In the genomic region with DNA sequence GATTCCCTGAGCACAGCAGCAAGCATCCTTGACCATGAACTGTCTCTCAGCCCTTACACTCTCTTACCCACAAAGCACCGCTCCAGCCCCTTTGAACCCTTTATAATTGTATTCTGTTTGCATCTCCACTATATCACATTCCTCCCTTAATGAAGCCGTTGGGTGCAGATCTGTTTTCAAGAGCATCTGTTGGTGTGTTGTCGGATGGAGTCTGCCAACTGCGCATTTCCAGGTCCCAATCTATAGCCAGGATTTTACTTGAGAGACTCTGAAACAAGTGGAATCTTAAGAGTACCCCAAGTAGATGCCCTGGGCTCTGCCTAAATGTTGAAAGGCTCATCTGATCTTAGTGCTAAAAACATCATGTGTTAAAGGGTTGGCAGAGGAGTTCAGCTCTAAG, we compare ENCODE assay signal across 15 mouse cellular contexts. TPM values are rescaled to one million over a fixed set of nuclear protein-coding genes. Genes with fewer than 3 reads are reported as not detected.
DNase-seq lines count a peak whose midpoint lies in the region; ATAC-seq lines count a peak whose summit lies in the region.
"Had no signal": no experiment of that assay in that cellular context is flagged by ENCODE, and none has a peak within 500 bp of the region (broad histone marks: within the 10 kb centered on the region; RNA-seq: fewer than 3 reads in every experiment).

No protein-coding gene starts in this region.

- no peaks in the 10 kb centered on the region for H3K9me3 ChIP-seq in heart, embryonic 15.5 days (replicated peaks)
- no peaks in the 10 kb centered on the region for H3K9me3 ChIP-seq in midbrain, embryonic 15.5 days
- H3K9me3 ChIP-seq in midbrain, embryonic 11.5 days (ENCODE audit: control insufficient read depth, low read length) = no peaks in the 10 kb centered on the region
- H3K9me3 ChIP-seq in hindbrain, embryonic 12.5 days (replicated peaks) = no peaks in the 10 kb centered on the region
- no peaks in the 10 kb centered on the region for H3K9me3 ChIP-seq in neural tube, embryonic 15.5 days (replicated peaks)

- no peak overlapping the region for H3K4me3 ChIP-seq in heart, embryonic 15.5 days
- no peak overlapping the region for H3K4me3 ChIP-seq in midbrain, embryonic 15.5 days
- no peak overlapping the region for H3K4me3 ChIP-seq in midbrain, embryonic 11.5 days (ENCODE audit: low read depth, low read length)
- no peak overlapping the region for H3K4me3 ChIP-seq in hindbrain, embryonic 12.5 days
- no peak overlapping the region for H3K4me3 ChIP-seq in neural tube, embryonic 15.5 days (replicated peaks)

- no peak overlapping the region for H3K9ac ChIP-seq in heart, embryonic 15.5 days
- H3K9ac ChIP-seq in midbrain, embryonic 15.5 days = no peak overlapping the region
- no peak overlapping the region for H3K9ac ChIP-seq in midbrain, embryonic 11.5 days (ENCODE audit: low read length)
- H3K9ac ChIP-seq in hindbrain, embryonic 12.5 days = no peak overlapping the region
- H3K9ac ChIP-seq in neural tube, embryonic 15.5 days (replicated peaks) = no peak overlapping the region

- H3K36me3 ChIP-seq in heart, embryonic 15.5 days = no peaks in the 10 kb centered on the region
- H3K36me3 ChIP-seq in midbrain, embryonic 15.5 days (replicated peaks) = no peaks in the 10 kb centered on the region
- no peaks in the 10 kb centered on the region for H3K36me3 ChIP-seq in midbrain, embryonic 11.5 days (ENCODE audit: control insufficient read depth, insufficient read depth, low read length)
- no peaks in the 10 kb centered on the region for H3K36me3 ChIP-seq in hindbrain, embryonic 12.5 days
- no peaks in the 10 kb centered on the region for H3K36me3 ChIP-seq in neural tube, embryonic 15.5 days

- H3K4me2 ChIP-seq in heart, embryonic 15.5 days = peak overlapping the region; percentile 92; the same call in 1 of the 2 replicates
- H3K4me2 ChIP-seq in midbrain, embryonic 15.5 days = peak overlapping the region; percentile 93
- no peak overlapping the region for H3K4me2 ChIP-seq in midbrain, embryonic 11.5 days
- H3K4me2 ChIP-seq in hindbrain, embryonic 12.5 days (replicated peaks) = peak overlapping the region; percentile 90
- H3K4me2 ChIP-seq in neural tube, embryonic 15.5 days = peak overlapping the region; percentile 84; the same call in 1 of the 2 replicates

- DNase-seq in heart, adult 11 months = no peak
- no peak for DNase-seq in midbrain, embryonic 11.5 days (ENCODE audit: low spot score, missing footprints)
- DNase-seq in adrenal gland, adult 2 months = no peak
- DNase-seq: cerebellum, adult 9-10 months; kidney, adult 2 months; kidney, postnatal 36 days; layer of hippocampus, postnatal 36 days; liver; lung, adult 18-20 months; lung, postnatal 4 days; thymus, postnatal 36 days had no signal

- peaks cover 67% of the 10 kb centered on the region for H3K4me1 ChIP-seq in heart, embryonic 15.5 days (replicated peaks)
- peaks cover 73% of the 10 kb centered on the region for H3K4me1 ChIP-seq in midbrain, embryonic 15.5 days
- H3K4me1 ChIP-seq in midbrain, embryonic 11.5 days (ENCODE audit: control insufficient read depth, insufficient read depth, low read length) = peaks cover 35% of the 10 kb centered on the region
- H3K4me1 ChIP-seq in hindbrain, embryonic 12.5 days = peaks cover 70% of the 10 kb centered on the region
- peaks cover 74% of the 10 kb centered on the region for H3K4me1 ChIP-seq in neural tube, embryonic 15.5 days

- no peaks in the 10 kb centered on the region for H3K27me3 ChIP-seq in heart, embryonic 15.5 days
- H3K27me3 ChIP-seq in midbrain, embryonic 15.5 days (replicated peaks) = no peaks in the 10 kb centered on the region
- H3K27me3 ChIP-seq in midbrain, embryonic 11.5 days (ENCODE audit: control insufficient read depth, insufficient read depth, low read length) = peaks cover 4% of the 10 kb centered on the region; the same call in 1 of the 2 replicates
- peaks cover 3% of the 10 kb centered on the region; the same call in 1 of the 2 replicates for H3K27me3 ChIP-seq in hindbrain, embryonic 12.5 days
- H3K27me3 ChIP-seq in neural tube, embryonic 15.5 days (replicated peaks) = no peaks in the 10 kb centered on the region

- WGBS in heart, embryonic 15.5 days = 64% methylated on average over 4 of the region's 4 CpGs
- WGBS in midbrain, embryonic 15.5 days = 60% methylated on average over 4 of the region's 4 CpGs
- 82% methylated on average over 4 of the region's 4 CpGs for WGBS in midbrain, embryonic 11.5 days
- 71% methylated on average over 4 of the region's 4 CpGs for WGBS in hindbrain, embryonic 12.5 days
- 55% methylated on average over 4 of the region's 4 CpGs for WGBS in neural tube, embryonic 15.5 days

- peak overlapping the region; percentile 21; the same call in 1 of the 2 replicates for H3K27ac ChIP-seq in heart, embryonic 15.5 days
- H3K27ac ChIP-seq in midbrain, embryonic 15.5 days = no peak overlapping the region
- no peak overlapping the region for H3K27ac ChIP-seq in midbrain, embryonic 11.5 days (ENCODE audit: low read depth, low read length)
- peak overlapping the region; percentile 35; the same call in 1 of the 2 replicates for H3K27ac ChIP-seq in hindbrain, embryonic 12.5 days
- H3K27ac ChIP-seq in neural tube, embryonic 15.5 days (replicated peaks) = no peak overlapping the region

- no peak for ATAC-seq in heart, embryonic 15.5 days (replicated peaks; ENCODE audit: insufficient number of reproducible peaks, insufficient read depth, low FRiP score, low read depth)
- ATAC-seq in midbrain, embryonic 15.5 days (replicated peaks) = no peak
- no peak for ATAC-seq in midbrain, embryonic 11.5 days (ENCODE audit: low FRiP score)
- ATAC-seq in hindbrain, embryonic 12.5 days (ENCODE audit: low FRiP score) = no peak
- ATAC-seq in neural tube, embryonic 15.5 days (ENCODE audit: low FRiP score) = no peak

RNA-seq across cellular contexts. Expression of a gene that starts 3.4 kb away (rescaled TPM):
- polyA plus RNA-seq in heart, embryonic 15.5 days (2015; fragmentation: Nextera tagmentation; extraction: Ambion mirVana) = 22.6 and 27.1 TPM in 2 replicates
- 71.1 and 76.9 TPM in 2 replicates for polyA plus RNA-seq in midbrain, embryonic 15.5 days (2015; fragmentation: Nextera tagmentation; extraction: Ambion mirVana)
- polyA plus RNA-seq in midbrain, embryonic 11.5 days (2014; fragmentation: Nextera tagmentation; extraction: Ambion mirVana) = 36.1 and 37.5 TPM in 2 replicates
- polyA plus RNA-seq in hindbrain, embryonic 12.5 days (2016; fragmentation: Nextera tagmentation; extraction: Ambion mirVana) = 80.4 and 98.4 TPM in 2 replicates
- polyA plus RNA-seq in neural tube, embryonic 15.5 days (2015; fragmentation: Nextera tagmentation; extraction: Ambion mirVana) = 50.8 and 57.0 TPM in 2 replicates
- total RNA-seq in adrenal gland, adult 2 months (2021) = 10 to 100 TPM; 21.0 to 21.9 TPM
- polyA plus RNA-seq in adrenal gland, adult 2 months (2012; rRNA removed) = 13.7 TPM in 2 replicates

Comparison
In these comparisons a context has a peak if more than half of its experiments do, and no peak if none do; other contexts are left out.
1. H3K27ac ChIP-seq: peak in heart, embryonic 15.5 days (single experiment) and hindbrain, embryonic 12.5 days (single experiment); none in midbrain, embryonic 15.5 days (single experiment), midbrain, embryonic 11.5 days (single experiment) and neural tube, embryonic 15.5 days (single experiment).